Mouse (Mus musculus) CD4-positive, CD25-positive, alpha-beta regulatory T cell, adult 2 months (primary cell): ENCODE data around the gene Letm1.

Experiments
- DNase-seq: peaks from one replicate; pipeline ENCODE4 v3.0.0-alpha.2; 2012; ENCODE audit warnings: low read depth, low spot score

The Letm1 gene

GRCm38 (mm10) chr5:33707163-33707562 lies 75.5 kb downstream of the Letm1 start:
- DNase-seq = no peak

DNA sequence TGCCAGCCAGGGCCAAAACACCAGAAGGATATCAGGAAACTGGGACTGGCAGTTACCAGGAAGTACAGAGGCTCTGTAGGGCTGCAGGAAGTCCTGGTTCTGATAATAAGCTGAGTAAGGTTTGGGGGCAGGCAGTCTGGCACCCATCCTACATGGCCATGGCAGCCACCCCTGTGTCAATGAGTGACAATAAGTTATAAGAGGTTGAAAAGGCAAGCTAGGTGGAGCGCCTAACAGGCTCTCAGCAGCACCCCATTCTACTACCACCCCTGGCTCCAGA lies 76.3 kb downstream of the Letm1 start:
- DNase-seq = no peak

GRCm38 (mm10) chr5:33705612-33706349 lies 76.8 kb downstream of the Letm1 start:
- no peak for DNase-seq

GRCm38 (mm10) chr5:33704945-33705611 lies 77.5 kb downstream of the Letm1 start:
- DNase-seq = no peak

- no peak for DNase-seq
Observed at GRCm38 (mm10) chr5:33703999-33704398, 78.6 kb downstream of the Letm1 start.

DNA sequence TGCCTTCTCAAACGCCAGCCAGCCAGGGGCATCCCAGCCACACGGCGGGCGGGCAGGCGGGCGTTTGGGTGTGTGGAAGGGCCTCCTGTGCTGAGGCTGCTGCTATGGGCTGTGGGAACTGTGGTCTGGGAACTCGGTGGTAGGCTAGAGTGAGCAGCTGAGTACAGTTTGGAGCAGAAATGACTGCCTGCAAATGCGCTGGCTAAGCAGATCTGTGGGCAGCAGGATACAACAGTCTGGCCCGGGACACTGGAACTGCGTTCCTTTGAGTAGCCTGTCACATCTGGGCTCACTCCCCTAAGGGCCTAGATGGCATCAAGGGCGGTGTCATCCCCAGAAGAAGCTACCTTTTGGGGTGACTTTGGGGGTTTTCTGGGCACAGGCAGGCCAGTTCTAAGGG lies 80.8 kb downstream of the Letm1 start:
- DNase-seq = no peak

DNA sequence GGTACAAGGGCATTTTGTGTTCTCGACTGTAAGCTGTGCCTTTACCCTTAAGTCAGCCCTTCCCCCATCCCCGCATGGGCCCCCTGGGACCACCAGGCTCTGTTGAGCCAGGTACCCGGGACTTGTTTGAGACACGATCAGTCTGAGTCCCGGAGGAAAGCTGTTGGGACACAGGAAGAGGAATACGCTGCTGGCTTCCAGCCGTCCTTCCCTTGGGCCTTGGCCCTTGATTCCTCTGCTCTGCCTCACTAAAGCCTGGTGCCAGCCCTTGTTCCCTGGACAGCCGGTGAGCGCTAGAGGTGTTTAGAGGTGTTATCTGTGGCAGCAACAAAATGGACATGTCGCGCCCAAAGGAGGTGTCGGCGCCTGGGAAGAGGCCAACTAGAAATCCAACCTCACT lies 82.6 kb downstream of the Letm1 start:
- no peak for DNase-seq

DNA sequence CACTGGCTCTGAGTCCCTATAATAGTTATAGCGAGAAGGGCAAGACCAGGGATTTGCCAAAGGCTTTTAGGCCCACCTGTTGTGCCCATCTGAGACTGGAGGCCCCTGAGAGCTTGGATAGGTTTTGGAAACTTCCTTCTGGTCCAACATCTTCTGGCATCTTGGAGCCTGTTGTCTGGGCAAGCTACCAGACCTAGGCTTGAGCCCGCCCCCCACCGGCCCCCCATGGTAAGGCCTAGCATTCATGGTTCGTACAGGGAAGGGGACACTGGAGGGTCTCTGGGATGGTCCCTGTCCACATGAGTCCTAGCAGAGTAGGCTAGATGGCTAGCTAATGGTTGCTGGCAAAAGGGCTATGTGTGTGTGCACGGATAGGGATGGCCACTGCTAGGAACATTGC lies 83.9 kb downstream of the Letm1 start:
- no peak for DNase-seq

- no peak for DNase-seq
Observed at GRCm38 (mm10) chr5:33697947-33698512, 84.6 kb downstream of the Letm1 start.

GRCm38 (mm10) chr5:33697534-33697933 lies 85.1 kb downstream of the Letm1 start:
- DNase-seq = no peak

DNA sequence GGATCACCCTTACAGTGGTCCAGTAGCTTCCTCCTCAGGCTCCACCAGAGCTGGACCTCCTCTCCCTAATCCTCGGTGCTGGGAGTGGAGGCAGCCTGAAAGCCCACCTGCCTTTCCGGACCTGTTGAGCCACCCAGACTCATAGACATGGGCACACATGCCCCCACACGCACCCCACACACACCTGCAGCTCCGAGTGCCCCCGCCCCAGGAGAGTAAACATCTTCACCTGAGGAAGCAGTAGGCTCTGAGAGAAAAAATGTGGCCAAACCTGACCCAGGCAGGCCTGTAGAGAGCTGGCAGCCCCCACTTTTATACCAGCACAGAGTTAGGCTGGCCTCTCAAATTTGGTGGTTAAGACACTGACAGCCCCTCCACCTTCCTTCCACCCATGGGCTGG lies 86.2 kb downstream of the Letm1 start:
- no peak for DNase-seq

- no peak for DNase-seq
Observed at GRCm38 (mm10) chr5:33695718-33696121, 86.9 kb downstream of the Letm1 start.

DNA sequence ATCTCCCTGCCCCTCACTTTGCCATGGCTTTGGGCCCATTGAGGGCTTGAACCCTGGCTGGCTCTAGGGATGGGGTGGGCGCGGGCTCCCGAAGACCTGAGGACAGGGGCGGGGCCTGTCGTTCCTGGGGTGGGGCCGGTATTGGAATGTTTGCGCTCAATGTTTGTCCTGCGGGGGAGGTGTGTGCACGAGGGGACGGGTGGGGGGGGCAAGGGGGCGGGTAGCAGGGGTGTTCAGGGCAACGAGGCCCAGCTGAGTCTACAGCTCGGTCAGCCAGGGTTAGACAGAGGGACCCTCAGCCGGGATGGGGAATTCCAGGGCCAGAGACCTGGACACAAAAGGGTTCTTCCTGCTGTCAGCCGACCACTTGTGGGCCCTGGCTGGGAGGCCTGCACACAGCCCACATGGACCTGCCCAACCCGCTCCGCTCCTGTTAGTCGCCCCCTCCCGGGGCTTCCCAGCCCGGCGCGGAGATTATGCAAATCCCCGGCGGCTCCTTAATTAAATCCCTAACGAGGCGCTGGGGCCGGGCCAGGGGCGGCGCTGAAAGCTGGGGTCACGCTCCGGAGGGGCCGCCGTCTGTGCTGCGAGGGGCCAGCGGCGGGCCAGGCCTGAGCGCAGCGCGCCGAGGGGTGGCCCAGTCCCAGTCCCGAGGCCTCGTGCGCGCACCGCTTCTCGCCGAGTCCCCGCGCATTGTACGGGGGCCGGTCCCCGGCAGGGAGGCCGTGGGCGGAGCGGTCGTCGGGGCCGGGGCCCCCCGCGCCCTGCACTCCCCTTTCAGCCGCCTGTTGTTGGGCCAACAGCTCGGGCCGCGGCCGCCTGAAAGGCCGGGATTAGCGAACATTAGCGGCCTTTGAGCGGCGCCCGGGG lies 87.5 kb downstream of the Letm1 start:
- DNase-seq = no peak

DNA sequence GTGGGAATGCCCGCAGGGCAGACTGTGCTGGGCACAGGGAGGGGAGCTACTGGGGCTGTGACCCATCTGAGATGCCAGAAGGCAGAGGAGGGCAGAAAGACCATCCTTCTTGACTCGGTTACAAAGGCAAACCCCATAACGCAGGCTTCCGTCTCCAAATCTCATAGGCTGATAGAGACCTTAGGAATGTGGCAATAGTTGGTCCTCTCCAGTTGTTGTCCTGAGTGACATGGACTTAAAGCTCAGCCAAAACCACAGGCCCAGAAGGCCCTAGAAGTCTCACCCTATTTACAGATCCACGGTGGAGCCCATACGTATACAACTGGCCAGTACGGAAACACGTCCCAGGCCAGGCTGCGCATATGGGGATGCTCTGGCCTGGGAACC lies 88.2 kb downstream of the Letm1 start:
- no peak for DNase-seq

GRCm38 (mm10) chr5:33692393-33692792 lies 90.2 kb downstream of the Letm1 start:
- no peak for DNase-seq

DNA sequence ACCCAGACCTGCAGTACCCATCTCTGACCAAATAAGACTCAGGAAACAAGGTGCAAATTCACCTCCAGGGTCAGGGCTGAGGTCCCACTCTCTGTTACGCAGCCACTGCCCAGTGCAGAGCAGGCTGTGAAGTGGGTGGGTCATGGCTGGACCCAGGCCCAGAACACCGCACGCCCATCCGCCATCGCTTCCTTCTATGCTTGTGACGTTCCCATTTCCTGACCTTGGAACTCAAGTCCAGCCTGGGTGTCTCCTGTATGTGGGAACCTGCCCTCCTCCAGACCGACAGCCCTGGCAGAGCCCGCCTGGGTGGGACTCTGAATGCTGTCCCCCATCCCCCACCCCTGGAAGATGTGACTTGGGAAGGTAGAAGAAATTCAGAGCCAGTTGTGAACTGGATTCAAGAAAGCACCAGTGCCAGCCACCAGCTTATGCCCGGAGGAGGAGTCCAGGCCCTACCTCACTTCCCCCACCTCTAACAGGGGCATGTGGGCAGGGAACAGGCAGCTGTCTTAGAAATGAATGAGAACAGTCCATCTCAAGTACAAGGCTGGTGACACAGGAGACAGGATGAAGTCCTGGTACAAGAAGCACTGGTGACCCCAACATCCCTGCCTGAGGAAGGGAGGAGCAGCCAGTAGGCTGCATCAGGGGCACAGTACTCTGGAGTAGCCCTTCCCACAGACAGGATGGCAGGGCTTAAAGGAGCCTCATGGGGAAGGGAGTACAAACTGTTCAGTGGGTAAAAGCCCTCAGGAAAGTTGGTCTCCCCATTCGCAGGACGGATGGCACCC lies 92.6 kb downstream of the Letm1 start:
- DNase-seq = no peak
